Mouse (Mus musculus): ENCODE results near the gene Dyrk3. TPM values are rescaled to one million over a fixed set of nuclear protein-coding genes. Genes with fewer than 3 reads are reported as not detected.

Gene Dyrk3
- polyA plus RNA-seq, 1 experiment from 2014 or later, result 1.7 TPM

GRCm38 (mm10) chr1:131181642-131182527 is 43.7 kb upstream of the Dyrk3 start:
- Histone ChIP-seq H3K27ac (replicated peaks in 1 of 2; ENCODE audit: control insufficient read depth in 1 of 2, insufficient read depth in 1 of 2, low read depth in 2 of 2, low read length in 2 of 2) (no peak overlapping the region), H3K9ac (ENCODE audit: low read length) (no peak overlapping the region), H3K4me1 (ENCODE audit: control insufficient read depth in 2 of 2, insufficient read depth in 2 of 2, low read length in 2 of 2) (peaks cover 19 to 30% of the 10 kb centered on the region in 2 experiments), H3K27me3 (ENCODE audit: control insufficient read depth, insufficient read depth, low read length) (no peaks in the 10 kb centered on the region), H3K36me3 (ENCODE audit: control insufficient read depth, insufficient read depth, low read length) (peaks cover 40% of the 10 kb centered on the region), H3K4me2 (ENCODE audit: low read length) (no peak overlapping the region), H3K9me3 (ENCODE audit: control insufficient read depth, low read length) (no peaks in the 10 kb centered on the region), H3K4me3 (ENCODE audit: control insufficient read depth in 1 of 2, insufficient read depth in 1 of 2, low read depth in 1 of 2, low read length in 2 of 2) (no peak overlapping the region)
- 49% methylated on average over 9 of the region's 9 CpGs for WGBS
- ATAC-seq (ENCODE audit: insufficient number of reproducible peaks, insufficient read depth, low FRiP score, low read depth), result no peak

DNA sequence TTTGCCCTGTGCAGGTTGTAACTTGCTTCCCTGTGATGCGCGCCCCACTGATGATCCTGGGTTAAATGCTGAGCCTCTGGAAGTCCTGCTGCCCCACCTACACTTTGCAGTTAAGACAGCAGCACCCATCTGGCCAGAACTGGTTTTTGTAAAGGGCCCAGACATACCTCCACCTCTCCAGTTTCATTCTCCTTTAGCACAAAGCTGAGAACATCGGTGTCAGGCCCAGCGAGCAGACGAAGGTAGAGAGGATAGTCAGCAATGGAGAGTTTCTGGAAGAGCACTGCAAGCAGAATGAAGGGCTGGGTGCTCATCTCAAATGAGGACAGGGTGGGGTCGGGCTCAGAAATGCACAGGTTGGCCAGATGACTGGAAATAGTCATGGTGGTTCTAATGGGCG is 42.2 kb upstream of the Dyrk3 start:
- Histone ChIP-seq H3K27ac (replicated peaks in 1 of 2; ENCODE audit: control insufficient read depth in 1 of 2, insufficient read depth in 1 of 2, low read depth in 2 of 2, low read length in 2 of 2) (no peak overlapping the region), H3K9ac (ENCODE audit: low read length) (no peak overlapping the region), H3K4me1 (ENCODE audit: control insufficient read depth in 2 of 2, insufficient read depth in 2 of 2, low read length in 2 of 2) (peaks cover 9 to 18% of the 10 kb centered on the region in 2 experiments), H3K36me3 (ENCODE audit: control insufficient read depth, insufficient read depth, low read length) (peaks cover 55% of the 10 kb centered on the region), H3K4me2 (ENCODE audit: low read length) (no peak overlapping the region), H3K4me3 (ENCODE audit: control insufficient read depth in 1 of 2, insufficient read depth in 1 of 2, low read depth in 1 of 2, low read length in 2 of 2) (no peak overlapping the region), H3K9me3 (ENCODE audit: control insufficient read depth, low read length) (no peaks in the 10 kb centered on the region), H3K27me3 (ENCODE audit: control insufficient read depth, insufficient read depth, low read length) (no peaks in the 10 kb centered on the region)
- 93% methylated on average over 7 of the region's 7 CpGs for WGBS
- no peak for ATAC-seq (ENCODE audit: insufficient number of reproducible peaks, insufficient read depth, low FRiP score, low read depth)

- no peak overlapping the region for H3K27ac ChIP-seq (replicated peaks in 1 of 2; ENCODE audit: control insufficient read depth in 1 of 2, insufficient read depth in 1 of 2, low read depth in 2 of 2, low read length in 2 of 2)
- no peak overlapping the region for H3K9ac ChIP-seq (ENCODE audit: low read length)
- H3K4me2 ChIP-seq (ENCODE audit: low read length), result no peak overlapping the region
- 85% methylated on average over 5 of the region's 5 CpGs for WGBS
- peaks cover 77% of the 10 kb centered on the region for H3K36me3 ChIP-seq (ENCODE audit: control insufficient read depth, insufficient read depth, low read length)
- no peaks in the 10 kb centered on the region for H3K4me1 ChIP-seq (ENCODE audit: control insufficient read depth in 2 of 2, insufficient read depth in 2 of 2, low read length in 2 of 2)
- no peaks in the 10 kb centered on the region for H3K9me3 ChIP-seq (ENCODE audit: control insufficient read depth, low read length)
- no peak for ATAC-seq (ENCODE audit: insufficient number of reproducible peaks, insufficient read depth, low FRiP score, low read depth)
- no peak overlapping the region for H3K4me3 ChIP-seq (ENCODE audit: control insufficient read depth in 1 of 2, insufficient read depth in 1 of 2, low read depth in 1 of 2, low read length in 2 of 2)
- no peaks in the 10 kb centered on the region for H3K27me3 ChIP-seq (ENCODE audit: control insufficient read depth, insufficient read depth, low read length)
These were observed 39.9 kb upstream of the Dyrk3 start for GRCm38 (mm10) chr1:131178083-131178482.

- H3K27ac ChIP-seq (replicated peaks in 1 of 2; ENCODE audit: control insufficient read depth in 1 of 2, insufficient read depth in 1 of 2, low read depth in 2 of 2, low read length in 2 of 2), result no peak overlapping the region
- ATAC-seq (ENCODE audit: insufficient number of reproducible peaks, insufficient read depth, low FRiP score, low read depth), result no peak
- H3K9ac ChIP-seq (ENCODE audit: low read length), result no peak overlapping the region
- H3K4me3 ChIP-seq (ENCODE audit: control insufficient read depth in 1 of 2, insufficient read depth in 1 of 2, low read depth in 1 of 2, low read length in 2 of 2), result no peak overlapping the region
- 83% methylated on average over 4 of the region's 4 CpGs for WGBS
- no peaks in the 10 kb centered on the region for H3K9me3 ChIP-seq (ENCODE audit: control insufficient read depth, low read length)
- H3K4me2 ChIP-seq (ENCODE audit: low read length), result no peak overlapping the region
- no peaks in the 10 kb centered on the region for H3K4me1 ChIP-seq (ENCODE audit: control insufficient read depth in 2 of 2, insufficient read depth in 2 of 2, low read length in 2 of 2)
- peaks cover 85% of the 10 kb centered on the region for H3K36me3 ChIP-seq (ENCODE audit: control insufficient read depth, insufficient read depth, low read length)
- H3K27me3 ChIP-seq (ENCODE audit: control insufficient read depth, insufficient read depth, low read length), result no peaks in the 10 kb centered on the region
These were observed 39.1 kb upstream of the Dyrk3 start for GRCm38 (mm10) chr1:131177249-131177648.

DNA sequence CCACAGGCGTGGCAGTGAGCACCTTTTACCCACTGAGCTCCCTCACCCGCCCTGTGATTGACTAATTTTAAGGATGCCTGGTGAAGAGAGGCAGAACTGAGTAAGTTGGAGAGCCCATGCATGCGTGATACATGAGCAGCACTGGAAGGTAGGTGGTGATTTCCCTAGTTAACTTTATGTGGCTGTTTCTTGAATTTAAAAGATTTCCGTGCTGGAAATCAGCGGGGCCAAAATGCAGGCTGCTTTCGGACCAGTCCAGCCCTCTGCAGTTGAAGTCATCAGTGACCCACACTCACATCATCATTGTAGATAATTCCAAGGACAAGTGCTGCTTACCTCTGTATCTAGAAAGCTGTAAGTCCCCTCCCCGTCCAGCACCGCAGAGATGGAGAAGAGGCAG is 37.7 kb upstream of the Dyrk3 start:
- no peak for ATAC-seq (ENCODE audit: insufficient number of reproducible peaks, insufficient read depth, low FRiP score, low read depth)
- Histone ChIP-seq H3K9ac (ENCODE audit: low read length) (no peak overlapping the region), H3K36me3 (ENCODE audit: control insufficient read depth, insufficient read depth, low read length) (peaks cover 95% of the 10 kb centered on the region)

GRCm38 (mm10) chr1:131175189-131175588 is 37.0 kb upstream of the Dyrk3 start:
- Histone ChIP-seq H3K27me3 (ENCODE audit: control insufficient read depth, insufficient read depth, low read length) (no peaks in the 10 kb centered on the region), H3K4me3 (ENCODE audit: control insufficient read depth in 1 of 2, insufficient read depth in 1 of 2, low read depth in 1 of 2, low read length in 2 of 2) (no peak overlapping the region), H3K9ac (ENCODE audit: low read length) (no peak overlapping the region), H3K9me3 (ENCODE audit: control insufficient read depth, low read length) (no peaks in the 10 kb centered on the region), H3K36me3 (ENCODE audit: control insufficient read depth, insufficient read depth, low read length) (peaks cover 95% of the 10 kb centered on the region), H3K4me1 (ENCODE audit: control insufficient read depth in 2 of 2, insufficient read depth in 2 of 2, low read length in 2 of 2) (no peaks in the 10 kb centered on the region), H3K27ac (replicated peaks in 1 of 2; ENCODE audit: control insufficient read depth in 1 of 2, insufficient read depth in 1 of 2, low read depth in 2 of 2, low read length in 2 of 2) (no peak overlapping the region), H3K4me2 (ENCODE audit: low read length) (no peak overlapping the region)
- 100% methylated on average over 1 of the region's 1 CpGs for WGBS
- no peak for ATAC-seq (ENCODE audit: insufficient number of reproducible peaks, insufficient read depth, low FRiP score, low read depth)

More for the DNA sequence above, 37.7 kb upstream of the Dyrk3 start:
- no peak overlapping the region for H3K4me3 ChIP-seq (ENCODE audit: control insufficient read depth in 1 of 2, insufficient read depth in 1 of 2, low read depth in 1 of 2, low read length in 2 of 2)
- H3K9me3 ChIP-seq (ENCODE audit: control insufficient read depth, low read length), result no peaks in the 10 kb centered on the region
- no peak overlapping the region for H3K27ac ChIP-seq (replicated peaks in 1 of 2; ENCODE audit: control insufficient read depth in 1 of 2, insufficient read depth in 1 of 2, low read depth in 2 of 2, low read length in 2 of 2)
- 90% methylated on average over 8 of the region's 8 CpGs for WGBS
- no peaks in the 10 kb centered on the region for H3K27me3 ChIP-seq (ENCODE audit: control insufficient read depth, insufficient read depth, low read length)
- H3K4me2 ChIP-seq (ENCODE audit: low read length), result no peak overlapping the region
- H3K4me1 ChIP-seq (ENCODE audit: control insufficient read depth in 2 of 2, insufficient read depth in 2 of 2, low read length in 2 of 2), result no peaks in the 10 kb centered on the region

GRCm38 (mm10) chr1:131174299-131174861 is 36.2 kb upstream of the Dyrk3 start:
- ATAC-seq (ENCODE audit: insufficient number of reproducible peaks, insufficient read depth, low FRiP score, low read depth), result no peak
- no peak overlapping the region for H3K9ac ChIP-seq (ENCODE audit: low read length)
- H3K4me1 ChIP-seq (ENCODE audit: control insufficient read depth in 2 of 2, insufficient read depth in 2 of 2, low read length in 2 of 2), result no peaks in the 10 kb centered on the region
- peaks cover 94% of the 10 kb centered on the region for H3K36me3 ChIP-seq (ENCODE audit: control insufficient read depth, insufficient read depth, low read length)
- no peak overlapping the region for H3K27ac ChIP-seq (replicated peaks in 1 of 2; ENCODE audit: control insufficient read depth in 1 of 2, insufficient read depth in 1 of 2, low read depth in 2 of 2, low read length in 2 of 2)
- H3K9me3 ChIP-seq (ENCODE audit: control insufficient read depth, low read length), result no peaks in the 10 kb centered on the region
- 61% methylated on average over 12 of the region's 12 CpGs for WGBS
- H3K27me3 ChIP-seq (ENCODE audit: control insufficient read depth, insufficient read depth, low read length), result no peaks in the 10 kb centered on the region
- H3K4me3 ChIP-seq (ENCODE audit: control insufficient read depth in 1 of 2, insufficient read depth in 1 of 2, low read depth in 1 of 2, low read length in 2 of 2), result no peak overlapping the region
- no peak overlapping the region for H3K4me2 ChIP-seq (ENCODE audit: low read length)

Data from heart, embryonic 14.5 days (tissue).